Mouse (Mus musculus) ES-E14 (cell line): ENCODE data around the gene Tap2. TPM values are rescaled to one million over a fixed set of nuclear protein-coding genes. Genes with fewer than 3 reads are reported as not detected.

ENCODE experiments used
- DNase-seq: peaks from one replicate; pipeline ENCODE4 v3.0.0-alpha.2; 2013; ENCODE audit warnings: low read depth, low spot score
- H3K27ac ChIP-seq: 2 replicates; pipeline ENCODE4 v1.5.1; 2012; ENCODE audit warnings: low read depth, mild to moderate bottlenecking, low read length, moderate library complexity, mixed read lengths; ENCODE audit not compliant: poor library complexity, insufficient read depth, severe bottlenecking
- H3K36me3 ChIP-seq: 2 replicates; pipeline ENCODE4 v1.6.1; 2012; ENCODE audit warnings: mild to moderate bottlenecking, low read length, moderate library complexity, mixed read lengths; ENCODE audit not compliant: control insufficient read depth, poor library complexity, insufficient read depth, severe bottlenecking
- H3K4me1 ChIP-seq, 2 experiments: fragments of 150-350 bp in 1 of 2; sonication (generic) in 1 of 2; 2 replicates each; pipeline ENCODE4 v1.6.1; 2012; ENCODE audit warnings: low read length in 2 of 2, mild to moderate bottlenecking in 1 of 2, mixed read lengths in 1 of 2; ENCODE audit not compliant: control insufficient read depth in 2 of 2, insufficient read depth in 2 of 2, poor library complexity in 1 of 2
- H3K4me3 ChIP-seq, 2 experiments: fragments of 150-350 bp in 1 of 2; sonication (generic) in 1 of 2; 2 replicates each; pipeline ENCODE4 v1.5.1; 2012; ENCODE audit warnings: low read length in 2 of 2, low read depth in 1 of 2, mild to moderate bottlenecking in 1 of 2, mixed read lengths in 1 of 2; ENCODE audit not compliant: insufficient read depth in 1 of 2, poor library complexity in 1 of 2, severe bottlenecking in 1 of 2
- H3K9ac ChIP-seq: 2 replicates; pipeline ENCODE4 v1.6.1; 2012; ENCODE audit warnings: low read depth, mild to moderate bottlenecking, low read length, mixed read lengths; ENCODE audit not compliant: poor library complexity, insufficient read depth, severe bottlenecking
- H3K9me3 ChIP-seq: fragments of 150-350 bp; sonication (generic); 2 replicates; pipeline ENCODE4 v1.6.1; 2012; ENCODE audit warnings: low read depth, mild to moderate bottlenecking, low read length; ENCODE audit not compliant: control insufficient read depth, insufficient read depth
- CHD2 ChIP-seq: IDR thresholded peaks from 2 replicates; pipeline ENCODE4 v1.6.1; 2014; ENCODE audit warnings: mild to moderate bottlenecking, low read depth, low read length, inconsistent platforms
- HCFC1 ChIP-seq: IDR thresholded peaks from 2 replicates; pipeline ENCODE4 v1.6.1; 2012; ENCODE audit warnings: low read length, inconsistent platforms, borderline replicate concordance; ENCODE audit not compliant: insufficient read depth
- MAFK ChIP-seq: IDR thresholded peaks from 2 replicates; pipeline ENCODE4 v1.6.1; 2014; ENCODE audit warnings: mild to moderate bottlenecking, low read depth, low read length, inconsistent platforms; ENCODE audit not compliant: insufficient read depth
- ZC3H11A ChIP-seq: IDR thresholded peaks from 2 replicates; pipeline ENCODE4 v1.6.1; 2012; ENCODE audit warnings: low read depth, mild to moderate bottlenecking, inconsistent platforms, low read length, borderline replicate concordance
- ZNF384 ChIP-seq: IDR thresholded peaks from 2 replicates; pipeline ENCODE4 v1.6.1; 2012; ENCODE audit warnings: low read depth, low read length, inconsistent platforms
- in situ Hi-C, 2 experiments: fragments of 600-800 bp; cut with MboI; formaldehyde crosslinking; loops; one replicate each; pipeline ENCODE4 v1.15.1; 2025; ENCODE audit warnings: low sequenced_read_pairs in 2 of 2, inconsistent platforms in 1 of 2; ENCODE audit not compliant: unreplicated experiment in 2 of 2
- total RNA-seq: library from RNA; depleted of rRNA; stranded (reverse); fragments of 300-350 nt; gene quantifications from 2 replicates; pipeline ENCODE4 v1.2.3, GENCODE M21; 2012; rRNA removed

Gene Tap2
- 4.0 and 5.1 TPM in 2 replicates for total RNA-seq

DNA sequence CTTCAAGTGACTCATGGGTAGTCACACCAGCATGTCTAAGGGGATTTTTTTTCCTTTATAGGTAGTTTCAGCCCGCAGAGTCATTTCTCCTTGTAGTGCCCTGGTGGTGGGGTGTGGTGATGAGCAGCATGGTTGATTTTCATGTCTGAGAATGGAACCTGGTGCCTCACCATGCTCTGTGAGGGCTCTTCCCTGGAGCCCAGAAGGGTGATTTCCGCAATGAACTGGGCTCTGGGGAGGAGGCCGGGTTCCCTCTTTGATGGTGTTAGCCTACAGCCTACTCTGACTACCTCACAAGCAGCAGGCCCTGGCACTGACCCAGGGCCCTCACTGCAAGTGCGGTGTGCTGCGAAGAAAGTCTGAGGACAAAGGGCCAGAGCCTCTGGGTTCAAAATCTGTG, at the start of gene Tap2:
Tap2 (plus strand) TSS at position 84 of the 400 bp plus-strand sequence.
- H3K9me3 ChIP-seq, result no peaks in the 10 kb centered on the region
- no peaks in the 10 kb centered on the region for H3K36me3 ChIP-seq
- H3K27ac ChIP-seq, result no peak within 1 kb of the TSS
- H3K9ac ChIP-seq, result peak within 1 kb of the TSS; percentile 68; the same call in 1 of the 2 replicates
- no peak for DNase-seq
- H3K4me3 ChIP-seq, result peak within 1 kb of the TSS; percentile 49 to 59
- TF ChIP-seq ZNF384 (no peak), ZC3H11A (no peak), CHD2 (no peak), MAFK (no peak), HCFC1 (no peak)
- peaks cover 0 to 11% of the 10 kb centered on the region in 2 experiments; a peak in 1 of 4 replicates for H3K4me1 ChIP-seq
- in situ Hi-C loops, result no loop called here

DNA sequence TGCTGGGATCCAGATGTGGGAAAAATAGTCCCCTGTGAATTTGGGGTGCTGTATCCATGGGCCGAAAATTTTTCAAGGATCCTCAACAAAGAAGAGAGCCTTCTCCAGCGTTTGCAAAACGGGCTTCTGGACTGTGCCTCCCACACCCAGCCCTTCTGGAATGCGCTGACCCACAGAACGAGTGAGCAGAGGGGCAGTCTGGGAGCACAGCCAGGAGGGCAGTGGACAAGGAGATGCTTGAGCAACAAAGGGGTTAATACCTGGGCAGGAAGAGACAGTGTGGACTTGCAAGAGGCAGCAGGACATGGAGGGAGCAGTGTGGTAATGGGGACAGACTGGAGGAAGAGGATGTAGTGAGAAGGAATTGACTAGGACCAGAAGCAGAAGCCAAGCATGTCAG, 47.8 kb upstream of the Tap2 start:
- H3K36me3 ChIP-seq, result no peaks in the 10 kb centered on the region
- no peak overlapping the region for H3K9ac ChIP-seq
- DNase-seq, result no peak
- H3K4me3 ChIP-seq, result no peak overlapping the region
- in situ Hi-C loops, result no loop called here
- TF ChIP-seq ZNF384 (no peak), CHD2 (no peak), HCFC1 (no peak), ZC3H11A (no peak), MAFK (no peak)
- no peak overlapping the region for H3K27ac ChIP-seq
- no peaks in the 10 kb centered on the region for H3K4me1 ChIP-seq
- H3K9me3 ChIP-seq, result no peaks in the 10 kb centered on the region

DNA sequence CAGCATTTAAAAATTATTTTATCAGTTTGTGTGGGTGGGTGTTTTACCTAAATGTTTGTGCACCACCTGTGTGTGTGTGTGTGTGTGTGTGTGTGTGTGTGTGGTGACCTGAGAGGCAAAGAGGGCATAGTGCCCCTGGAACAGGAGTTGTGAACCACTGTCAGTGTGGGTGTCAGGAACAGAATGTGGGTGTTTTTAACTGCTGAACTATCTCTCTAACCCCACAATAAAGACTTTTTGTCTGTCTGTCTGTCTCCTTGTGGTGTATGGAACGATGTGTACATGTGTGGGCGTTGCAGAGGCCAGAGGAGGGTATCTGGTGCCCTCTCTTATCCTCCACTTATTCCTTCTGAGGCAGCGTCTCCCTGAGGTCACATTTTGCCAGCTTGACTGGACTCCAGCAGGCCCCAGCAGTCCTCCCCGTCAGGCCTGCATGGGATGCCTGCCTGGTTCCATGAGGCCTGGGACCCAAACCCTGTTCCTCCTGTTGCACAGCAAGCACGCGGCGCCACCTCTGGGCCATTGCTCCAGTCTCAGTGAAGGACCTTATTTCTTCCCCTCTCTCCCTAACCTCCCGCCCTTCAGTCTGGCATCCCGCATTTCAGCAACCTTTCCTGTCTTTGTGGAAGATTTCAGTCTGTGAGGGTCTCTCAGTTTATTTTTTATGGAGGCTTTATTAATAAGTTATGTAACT, 39.0 kb upstream of the Tap2 start:
- no peak for DNase-seq

DNA sequence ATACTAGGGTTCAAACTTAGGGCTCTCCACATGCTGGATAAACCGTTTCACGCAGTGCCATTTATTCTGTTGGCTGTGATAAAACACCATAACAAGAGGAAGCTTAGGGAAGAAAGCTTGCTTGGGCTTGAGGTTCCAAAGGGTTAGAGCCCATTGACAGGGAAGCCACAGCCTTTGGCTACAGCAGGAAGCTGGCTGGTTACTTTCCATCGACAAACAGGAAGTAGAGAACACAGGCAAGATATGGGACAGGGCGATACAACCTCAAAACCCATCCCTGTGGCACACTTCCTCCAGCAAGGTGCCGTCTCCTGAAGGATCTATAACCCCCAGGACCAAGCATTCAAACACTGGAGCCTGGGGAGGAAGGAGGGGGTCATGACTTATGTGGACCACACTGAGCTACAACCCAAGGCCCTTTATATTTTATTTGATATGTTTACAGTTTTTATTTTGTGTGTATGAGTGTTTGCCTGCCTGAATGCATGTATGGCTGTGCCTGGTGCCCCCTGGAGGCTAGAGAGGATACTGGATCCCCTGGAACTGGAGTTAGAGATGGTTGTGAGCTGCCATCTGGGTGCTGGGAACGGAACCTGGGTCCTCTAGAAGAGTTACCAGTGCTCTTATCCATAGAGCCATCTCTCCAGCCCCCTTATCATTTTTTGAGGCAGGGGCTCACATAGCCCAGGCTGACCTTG, 38.1 kb upstream of the Tap2 start:
- no peaks in the 10 kb centered on the region for H3K36me3 ChIP-seq
- H3K4me3 ChIP-seq, result no peak overlapping the region
- no peak for DNase-seq
- TF ChIP-seq CHD2 (no peak), HCFC1 (no peak), MAFK (no peak), ZC3H11A (no peak), ZNF384 (no peak)
- no peak overlapping the region for H3K27ac ChIP-seq
- no peaks in the 10 kb centered on the region for H3K4me1 ChIP-seq
- no peak overlapping the region for H3K9ac ChIP-seq
- H3K9me3 ChIP-seq, result no peaks in the 10 kb centered on the region
- in situ Hi-C loops, result no loop called here

More for the DNA sequence above, 39.0 kb upstream of the Tap2 start:
- Histone ChIP-seq H3K4me1 (no peaks in the 10 kb centered on the region), H3K4me3 (no peak overlapping the region), H3K36me3 (no peaks in the 10 kb centered on the region), H3K9ac (no peak overlapping the region), H3K27ac (no peak overlapping the region), H3K9me3 (no peaks in the 10 kb centered on the region)
- TF ChIP-seq HCFC1, result no peak
- TF ChIP-seq ZNF384, result no peak
- TF ChIP-seq CHD2, result no peak
- TF ChIP-seq ZC3H11A, result no peak
- TF ChIP-seq MAFK, result no peak
- in situ Hi-C loops, result no loop called here
